Mouse (Mus musculus) heart, adult 2 months (tissue): ENCODE results near the gene Ppp1r14b. TPM values are rescaled to one million over a fixed set of nuclear protein-coding genes. Genes with fewer than 3 reads are reported as not detected.

Experiments used
- DNase-seq, 2 experiments: peaks; one replicate each; pipeline ENCODE4 v3.0.0; 2021
- H3K27ac ChIP-seq: fragments of 200-600 bp; 2 replicates; pipeline ENCODE4 v1.8.1; 2022
- H3K27me3 ChIP-seq: fragments of 200-500 bp; 2 replicates; pipeline ENCODE4 v1.6.1; 2012; ENCODE audit warnings: mild to moderate bottlenecking, low read length, inconsistent platforms, mixed read lengths; ENCODE audit not compliant: control insufficient read depth, insufficient read depth
- H3K36me3 ChIP-seq: fragments of 200-500 bp; 2 replicates; pipeline ENCODE4 v1.6.1; 2012; ENCODE audit warnings: low read length, inconsistent platforms; ENCODE audit not compliant: control insufficient read depth, insufficient read depth
- H3K4me1 ChIP-seq: fragments of 200-500 bp; 2 replicates; pipeline ENCODE4 v1.6.1; 2011; ENCODE audit warnings: low read length; ENCODE audit not compliant: control insufficient read depth, insufficient read depth
- H3K4me3 ChIP-seq: fragments of 200-600 bp; 2 replicates; pipeline ENCODE4 v1.8.1; 2022
- H3K79me2 ChIP-seq: fragments of 200-500 bp; replicated peaks from 2 replicates; pipeline ENCODE4 v1.6.1; 2012; ENCODE audit warnings: mild to moderate bottlenecking, inconsistent platforms, low read length, moderate library complexity, mixed read lengths; ENCODE audit not compliant: control insufficient read depth, insufficient read depth
- H3K9ac ChIP-seq: fragments of 200-500 bp; 2 replicates; pipeline ENCODE4 v1.6.1; 2012; ENCODE audit warnings: low read depth, mild to moderate bottlenecking, control low read depth, inconsistent platforms, low read length, mixed read lengths
- CTCF ChIP-seq: fragments of 200-600 bp; IDR thresholded peaks from 2 replicates; pipeline ENCODE4 v1.8.1; 2022; ENCODE audit warnings: antibody characterized with exemption, mild to moderate bottlenecking, moderate library complexity
- EP300 ChIP-seq: fragments of 200-500 bp; IDR thresholded peaks from 2 replicates; pipeline ENCODE4 v1.6.1; 2011; ENCODE audit warnings: low read depth, low read length, control low read depth; ENCODE audit not compliant: insufficient read depth
- POLR2A ChIP-seq: fragments of 200-500 bp; IDR thresholded peaks from 2 replicates; pipeline ENCODE4 v1.6.1; 2011; ENCODE audit warnings: mild to moderate bottlenecking, low read depth, low read length, control low read depth; ENCODE audit not compliant: insufficient read depth
- WGBS: fragments of 180-500 bp; shearing (Covaris S2); methylation state at CpG from one replicate; pipeline ENCODE4 v1.1.7; 2018; 5-methylcytosine and 5-hydroxymethylcytosine counted together
- intact Hi-C: fragments of 180-260 bp; cut with DNase I; formaldehyde crosslinking; loops from one replicate; pipeline ENCODE4 v1.15.1; 2025
- polyA plus RNA-seq: library from polyadenylated mRNA; depleted of rRNA; stranded (reverse); fragments of >200 nt; gene quantifications from 2 replicates; pipeline ENCODE4 v1.2.3, GENCODE M21; 2012
- total RNA-seq, 2 experiments: library from RNA; stranded (reverse); gene quantifications; 2 replicates each; pipeline ENCODE4 v1.2.3; 2021

Ppp1r14b gene
- total and polyA plus RNA-seq, 3 experiments, result 56.8 to 91.0 (median 85.8) TPM

- WGBS, result 1% methylated on average over 16 of the region's 16 CpGs
- Histone ChIP-seq H3K9ac (peak within 1 kb of the TSS; percentile 69), H3K27ac (peak within 1 kb of the TSS; percentile 76), H3K27me3 (no peaks in the 10 kb centered on the region), H3K36me3 (no peaks in the 10 kb centered on the region), H3K4me1 (peaks cover 3% of the 10 kb centered on the region; the same call in 1 of the 2 replicates), H3K4me3 (peak within 1 kb of the TSS; percentile 49), H3K79me2 (no peaks in the 10 kb centered on the region)
- DNase-seq, result peak; percentile 62 to 77
- intact Hi-C loops, result loop anchor here (5.0 kb wide), 1 partner anchor 34 kb away; the partner anchor contains the start of genes Bad and Gpr137
- peak; percentile 24 for TF ChIP-seq CTCF
- TF ChIP-seq EP300, result no peak
- TF ChIP-seq POLR2A, result peak; percentile 10; the same call in 1 of the 2 replicates
Measured at GRCm38 (mm10) chr19:6975537-6976521, 1.1 kb downstream of the Ppp1r14b start, which contains the start of gene Plcb3. Plcb3 (minus strand) TSS chr19:6976470.

GRCm38 (mm10) chr19:6977759-6978638 is 3.2 kb downstream of the Ppp1r14b start:
- Histone ChIP-seq H3K36me3 (no peaks in the 10 kb centered on the region), H3K27me3 (no peaks in the 10 kb centered on the region), H3K9ac (no peak overlapping the region), H3K4me1 (peaks cover 3% of the 10 kb centered on the region; the same call in 1 of the 2 replicates), H3K4me3 (no peak overlapping the region), H3K79me2 (no peaks in the 10 kb centered on the region), H3K27ac (no peak overlapping the region; the same call in 1 of the 2 replicates)
- TF ChIP-seq CTCF (no peak), EP300 (no peak), POLR2A (no peak)
- DNase-seq, result no peak
- 80% methylated on average over 13 of the region's 13 CpGs for WGBS
- intact Hi-C loops, result loop anchor here (2.0 to 5.0 kb wide), 2 partner anchors 36 to 61 kb away; partner anchors contain the start of genes Bad, Gpr137 and Stip1

- WGBS, result 43% methylated on average over 3 of the region's 3 CpGs
- Histone ChIP-seq H3K36me3 (no peaks in the 10 kb centered on the region), H3K4me1 (peaks cover 3% of the 10 kb centered on the region; the same call in 1 of the 2 replicates), H3K79me2 (no peaks in the 10 kb centered on the region), H3K4me3 (peak overlapping the region; percentile 95; the same call in 1 of the 2 replicates), H3K9ac (no peak overlapping the region), H3K27me3 (no peaks in the 10 kb centered on the region), H3K27ac (no peak overlapping the region; the same call in 1 of the 2 replicates)
- intact Hi-C loops, result loop anchor here (2.0 to 5.0 kb wide), 2 partner anchors 36 to 60 kb away; partner anchors contain the start of genes Bad, Gpr137 and Stip1
- no peak for DNase-seq
- no peak for TF ChIP-seq CTCF
- no peak for TF ChIP-seq EP300
- TF ChIP-seq POLR2A, result no peak
Measured at GRCm38 (mm10) chr19:6978639-6978974, 3.8 kb downstream of the Ppp1r14b start.

- Histone ChIP-seq H3K36me3 (no peaks in the 10 kb centered on the region), H3K4me1 (peaks cover 3% of the 10 kb centered on the region; the same call in 1 of the 2 replicates), H3K27me3 (no peaks in the 10 kb centered on the region), H3K79me2 (no peaks in the 10 kb centered on the region), H3K9ac (peak overlapping the region; percentile 58), H3K4me3 (peak overlapping the region; percentile 95), H3K27ac (peak overlapping the region; percentile 97)
- DNase-seq, result peak; percentile 46 to 49
- intact Hi-C loops, result loop anchor here (2.0 to 5.0 kb wide), 2 partner anchors 37 to 60 kb away; partner anchors contain the start of genes Bad, Gpr137 and Stip1
- TF ChIP-seq EP300 (no peak), CTCF (no peak), POLR2A (no peak)
- 12% methylated on average over 11 of the region's 11 CpGs for WGBS
Measured at GRCm38 (mm10) chr19:6979001-6979479, 4.3 kb downstream of the Ppp1r14b start.
